Mouse (Mus musculus) limb, embryonic 11.5 days (tissue): ENCODE data around the gene Plxdc1. TPM values are rescaled to one million over a fixed set of nuclear protein-coding genes. Genes with fewer than 3 reads are reported as not detected.

Source experiments
- ATAC-seq: fragments of 200-750 bp; cut with Nextera tagmentation; 2 replicates; pipeline ENCODE4 v1.8.0; 2017; ENCODE audit warnings: low read depth; ENCODE audit not compliant: insufficient number of reproducible peaks, low FRiP score, low TSS enrichment
- DNase-seq: peaks from one replicate; pipeline ENCODE4 v3.0.0-alpha.2; 2015; ENCODE audit warnings: low spot score
- H3K27ac ChIP-seq: fragments of 300-500 bp; sonication (generic); replicated peaks from 2 replicates; pipeline ENCODE4 v1.5.1; 2014; ENCODE audit warnings: low read depth, mild to moderate bottlenecking, low read length
- H3K27me3 ChIP-seq: fragments of 300-500 bp; sonication (generic); 2 replicates; pipeline ENCODE4 v1.6.1; 2014; ENCODE audit warnings: mild to moderate bottlenecking, low read length, mixed read lengths; ENCODE audit not compliant: control insufficient read depth, insufficient read depth
- H3K36me3 ChIP-seq: fragments of 300-500 bp; sonication (generic); 2 replicates; pipeline ENCODE4 v1.6.1; 2014; ENCODE audit warnings: mild to moderate bottlenecking, low read length, moderate library complexity, mixed read lengths; ENCODE audit not compliant: control insufficient read depth, insufficient read depth
- H3K4me1 ChIP-seq: fragments of 300-500 bp; sonication (generic); 2 replicates; pipeline ENCODE4 v1.6.1; 2014; ENCODE audit warnings: low read length, mixed read lengths; ENCODE audit not compliant: control insufficient read depth, insufficient read depth
- H3K4me2 ChIP-seq: fragments of 300-500 bp; sonication (generic); 2 replicates; pipeline ENCODE4 v1.6.1; 2014; ENCODE audit warnings: low read depth, mild to moderate bottlenecking, moderate library complexity; ENCODE audit not compliant: severe bottlenecking
- H3K4me3 ChIP-seq: fragments of 300-500 bp; sonication (generic); 2 replicates; pipeline ENCODE4 v1.5.1; 2014; ENCODE audit warnings: low read depth, low read length
- H3K9ac ChIP-seq: fragments of 300-500 bp; sonication (generic); 2 replicates; pipeline ENCODE4 v1.6.1; 2014; ENCODE audit warnings: mild to moderate bottlenecking, low read length
- H3K9me3 ChIP-seq: fragments of 300-500 bp; sonication (generic); 2 replicates; pipeline ENCODE4 v1.6.1; 2016; ENCODE audit warnings: low read length; ENCODE audit not compliant: control insufficient read depth
- WGBS: fragments of 180-500 bp; shearing (Covaris S2); extraction: QIAGEN DNeasy Blood & Tissue Kit; methylation state at CpG from one replicate; pipeline ENCODE4 v1.1.7; 2014; 5-methylcytosine and 5-hydroxymethylcytosine counted together
- polyA plus RNA-seq: library from polyadenylated mRNA; unstranded; fragments of >200 nt; fragmentation: Nextera tagmentation; extraction: Ambion mirVana; gene quantifications from 2 replicates; pipeline ENCODE4 v1.2.1, GENCODE M21; 2014

Gene Plxdc1
- polyA plus RNA-seq, 1 experiment from 2014 or later, result 0.15 TPM

DNA sequence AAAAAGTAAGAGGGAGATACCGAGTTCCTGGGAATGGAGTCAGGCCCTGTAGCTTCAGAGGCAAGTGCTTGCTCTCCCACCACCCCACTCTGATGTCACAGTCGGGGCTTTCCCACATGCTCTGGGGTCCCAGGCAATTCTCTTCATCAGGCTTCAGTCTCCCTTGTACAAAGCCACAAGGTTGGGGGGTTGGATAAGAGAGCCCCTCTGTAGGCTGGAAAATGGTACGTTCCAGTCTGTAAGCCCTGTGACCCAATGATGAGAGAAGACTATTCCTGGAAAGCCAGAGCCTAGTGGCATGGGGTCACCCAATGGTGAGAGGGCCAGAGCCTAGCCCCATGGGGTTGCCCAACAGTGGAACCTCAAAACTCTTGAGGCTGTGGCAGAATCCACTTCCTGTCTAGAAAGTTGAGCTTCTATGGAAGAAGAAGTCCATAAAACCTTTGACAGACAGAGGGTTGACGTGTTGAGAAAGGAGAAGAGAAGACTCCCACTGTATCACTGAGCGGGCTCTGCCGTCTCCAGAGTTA is 70.2 kb downstream of the Plxdc1 start:
- Histone ChIP-seq H3K4me3 (no peak overlapping the region), H3K4me1 (no peaks in the 10 kb centered on the region), H3K27ac (no peak overlapping the region), H3K4me2 (no peak overlapping the region), H3K9ac (no peak overlapping the region), H3K9me3 (no peaks in the 10 kb centered on the region), H3K36me3 (no peaks in the 10 kb centered on the region), H3K27me3 (no peaks in the 10 kb centered on the region)
- WGBS, result 91% methylated on average over 6 of the region's 6 CpGs
- no peak for ATAC-seq
- DNase-seq, result no peak

DNA sequence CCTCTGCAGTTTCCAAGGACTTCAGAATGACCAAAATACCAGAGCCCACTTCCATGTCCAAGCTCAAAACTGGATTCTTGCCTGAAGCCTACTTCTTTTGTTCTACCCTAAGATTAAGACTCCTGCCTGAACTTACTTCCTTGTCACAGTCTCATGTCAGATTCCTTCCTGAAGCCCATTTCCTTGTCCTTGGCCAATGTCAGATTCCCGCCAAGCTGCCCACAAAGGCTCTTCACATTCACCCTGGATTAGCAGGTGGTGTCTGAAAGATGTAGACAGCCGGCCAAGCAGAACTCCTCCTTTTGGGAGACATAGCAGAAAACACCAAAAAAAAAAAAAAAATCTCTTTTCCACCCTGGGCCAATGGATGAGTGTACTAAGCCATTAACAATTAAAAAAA is 70.8 kb downstream of the Plxdc1 start:
- ATAC-seq, result no peak
- 88% methylated on average over 2 of the region's 2 CpGs for WGBS
- H3K27ac ChIP-seq, result no peak overlapping the region

DNA sequence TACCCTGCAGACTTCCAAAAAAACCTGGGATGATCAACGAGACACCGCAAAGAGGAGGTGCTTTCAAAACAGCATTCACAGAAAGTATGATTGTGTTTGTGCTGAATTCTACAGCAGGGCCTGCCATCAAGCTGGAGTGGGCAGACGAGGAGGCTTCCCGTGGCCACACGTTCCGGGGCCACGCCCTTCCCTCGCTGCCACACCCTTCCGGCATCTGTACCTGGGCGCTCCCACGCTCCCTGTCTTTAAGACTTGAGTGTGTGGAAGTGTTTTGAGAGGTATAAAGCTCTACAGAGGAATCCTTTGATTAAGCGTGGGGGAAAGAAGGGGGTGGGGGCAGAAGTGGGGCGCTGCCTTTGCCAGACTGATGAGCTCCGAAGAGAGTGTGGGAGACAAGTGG is 73.1 kb downstream of the Plxdc1 start:
- ATAC-seq, result no peak
- DNase-seq, result no peak
- no peak overlapping the region for H3K9ac ChIP-seq
- 85% methylated on average over 14 of the region's 14 CpGs for WGBS
- no peaks in the 10 kb centered on the region for H3K36me3 ChIP-seq
- no peak overlapping the region for H3K4me2 ChIP-seq
- H3K4me1 ChIP-seq, result no peaks in the 10 kb centered on the region
- no peaks in the 10 kb centered on the region for H3K9me3 ChIP-seq
- no peaks in the 10 kb centered on the region for H3K27me3 ChIP-seq
- H3K27ac ChIP-seq, result no peak overlapping the region
- H3K4me3 ChIP-seq, result no peak overlapping the region

More for the DNA sequence above, 70.8 kb downstream of the Plxdc1 start:
- H3K27me3 ChIP-seq, result no peaks in the 10 kb centered on the region
- no peak overlapping the region for H3K4me2 ChIP-seq
- H3K9me3 ChIP-seq, result no peaks in the 10 kb centered on the region
- H3K4me3 ChIP-seq, result no peak overlapping the region
- H3K36me3 ChIP-seq, result no peaks in the 10 kb centered on the region
- no peak for DNase-seq
- no peak overlapping the region for H3K9ac ChIP-seq
- H3K4me1 ChIP-seq, result no peaks in the 10 kb centered on the region

DNA sequence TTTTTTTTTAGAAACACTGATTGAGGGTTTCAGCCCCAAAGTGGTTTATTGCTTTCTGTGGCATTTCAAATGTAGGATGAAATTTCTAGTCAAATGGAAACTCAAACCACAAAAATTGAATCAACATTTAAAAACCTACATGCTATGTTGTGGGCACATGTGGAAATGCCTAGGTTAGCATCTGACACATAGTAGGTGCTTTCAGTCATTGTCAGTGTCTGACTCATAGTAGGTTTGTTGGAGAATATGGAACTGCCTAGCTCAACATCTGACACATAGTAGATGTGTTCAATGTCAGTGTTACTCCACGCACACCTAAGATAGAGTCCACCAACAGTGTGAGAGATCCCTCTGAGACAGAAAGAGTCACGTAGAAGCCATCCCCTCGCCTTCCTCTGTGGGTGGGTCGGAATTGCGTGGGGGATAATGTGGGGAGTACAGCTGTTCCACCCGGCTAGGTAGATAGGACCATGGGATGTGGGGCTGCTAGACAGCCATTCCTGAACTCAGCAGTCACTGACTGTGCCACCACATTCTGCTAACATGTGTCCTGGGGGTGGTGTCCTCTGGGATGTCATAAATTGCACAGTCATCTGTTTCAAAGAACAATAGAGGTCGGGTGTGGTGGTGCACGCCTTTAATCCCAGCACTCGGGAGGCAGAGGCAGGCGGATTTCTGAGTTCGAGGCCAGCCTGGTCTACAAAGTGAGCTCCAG is 77.5 kb downstream of the Plxdc1 start:
- Histone ChIP-seq H3K36me3 (no peaks in the 10 kb centered on the region), H3K27ac (no peak overlapping the region), H3K4me2 (no peak overlapping the region), H3K9me3 (no peaks in the 10 kb centered on the region), H3K4me3 (no peak overlapping the region), H3K4me1 (no peaks in the 10 kb centered on the region), H3K9ac (no peak overlapping the region), H3K27me3 (no peaks in the 10 kb centered on the region)
- WGBS, result 90% methylated on average over 11 of the region's 11 CpGs
- DNase-seq (no peak), ATAC-seq (no peak)

DNA sequence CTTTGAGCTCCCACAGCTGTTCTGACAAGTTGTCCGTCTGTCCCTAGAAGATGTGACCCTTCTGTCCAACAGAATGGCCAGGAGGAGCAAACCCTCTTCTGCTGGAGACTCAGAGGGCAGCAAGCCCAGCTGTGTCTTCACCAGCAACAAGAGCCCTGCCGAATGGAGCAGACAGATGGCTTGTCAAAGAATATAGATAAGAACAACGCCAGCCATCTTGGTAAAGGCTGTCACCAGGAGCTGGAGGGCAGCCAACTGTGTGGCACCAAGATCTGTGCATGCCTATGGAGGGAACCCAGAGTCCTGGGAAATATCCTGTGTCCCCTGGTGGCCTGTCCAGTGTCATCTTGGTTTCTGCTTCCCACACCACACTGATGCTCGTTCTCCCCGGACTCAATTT is 78.3 kb downstream of the Plxdc1 start:
- no peak overlapping the region for H3K4me2 ChIP-seq
- H3K9ac ChIP-seq, result no peak overlapping the region
- no peaks in the 10 kb centered on the region for H3K36me3 ChIP-seq
- DNase-seq (no peak), ATAC-seq (no peak)
- H3K27ac ChIP-seq, result no peak overlapping the region
- H3K4me3 ChIP-seq, result no peak overlapping the region
- no peaks in the 10 kb centered on the region for H3K9me3 ChIP-seq
- no peaks in the 10 kb centered on the region for H3K4me1 ChIP-seq
- no peaks in the 10 kb centered on the region for H3K27me3 ChIP-seq
- 83% methylated on average over 5 of the region's 5 CpGs for WGBS

DNA sequence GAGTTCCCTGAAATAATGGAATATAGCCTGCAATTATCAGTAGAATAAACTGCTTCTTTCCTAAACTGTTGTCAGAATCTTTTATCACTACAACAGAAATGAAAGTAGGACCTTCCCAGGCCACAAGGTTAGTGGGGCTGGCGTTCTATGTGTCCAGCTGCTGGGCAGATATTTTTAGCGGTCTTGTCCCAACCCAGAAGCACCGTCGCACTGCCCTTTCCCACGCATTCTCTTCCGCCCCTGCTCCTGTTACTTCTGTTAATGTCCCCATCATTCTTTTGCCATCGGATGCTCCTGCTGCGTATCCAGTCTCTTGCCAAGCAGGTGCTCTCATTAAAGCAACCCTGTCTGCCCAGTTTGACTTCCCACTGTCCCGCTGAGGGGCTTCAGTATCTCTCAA is 79.3 kb downstream of the Plxdc1 start:
- ATAC-seq (no peak), DNase-seq (no peak)
- Histone ChIP-seq H3K4me2 (no peak overlapping the region), H3K27me3 (no peaks in the 10 kb centered on the region), H3K27ac (no peak overlapping the region), H3K36me3 (no peaks in the 10 kb centered on the region), H3K4me1 (no peaks in the 10 kb centered on the region), H3K9ac (no peak overlapping the region), H3K9me3 (no peaks in the 10 kb centered on the region), H3K4me3 (no peak overlapping the region)
- 89% methylated on average over 9 of the region's 9 CpGs for WGBS

DNA sequence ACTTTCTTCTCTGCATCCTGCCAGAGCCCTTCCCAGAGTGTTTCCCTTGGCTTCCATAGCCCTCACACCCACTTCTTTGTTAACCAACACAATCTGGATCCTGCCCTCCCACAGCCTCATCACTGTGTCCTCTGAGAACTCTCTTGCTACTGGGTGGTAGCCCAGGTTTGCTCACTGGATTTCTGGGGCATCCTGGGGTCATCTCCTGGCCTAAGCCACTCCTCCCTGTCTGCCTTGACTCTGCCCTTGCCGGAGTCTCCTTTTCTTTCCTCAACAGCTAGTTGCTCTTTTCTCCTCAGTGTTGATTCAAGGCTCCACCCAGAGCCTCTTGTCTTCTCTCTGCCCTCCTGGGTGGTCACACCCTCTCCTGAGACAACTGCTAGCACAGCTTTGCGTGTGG is 80.3 kb downstream of the Plxdc1 start:
- Histone ChIP-seq H3K27me3 (no peaks in the 10 kb centered on the region), H3K4me1 (no peaks in the 10 kb centered on the region), H3K9me3 (no peaks in the 10 kb centered on the region), H3K4me3 (no peak overlapping the region), H3K27ac (no peak overlapping the region), H3K9ac (no peak overlapping the region), H3K4me2 (no peak overlapping the region), H3K36me3 (no peaks in the 10 kb centered on the region)
- WGBS, result 64% methylated on average over 2 of the region's 2 CpGs
- ATAC-seq (no peak), DNase-seq (no peak)

DNA sequence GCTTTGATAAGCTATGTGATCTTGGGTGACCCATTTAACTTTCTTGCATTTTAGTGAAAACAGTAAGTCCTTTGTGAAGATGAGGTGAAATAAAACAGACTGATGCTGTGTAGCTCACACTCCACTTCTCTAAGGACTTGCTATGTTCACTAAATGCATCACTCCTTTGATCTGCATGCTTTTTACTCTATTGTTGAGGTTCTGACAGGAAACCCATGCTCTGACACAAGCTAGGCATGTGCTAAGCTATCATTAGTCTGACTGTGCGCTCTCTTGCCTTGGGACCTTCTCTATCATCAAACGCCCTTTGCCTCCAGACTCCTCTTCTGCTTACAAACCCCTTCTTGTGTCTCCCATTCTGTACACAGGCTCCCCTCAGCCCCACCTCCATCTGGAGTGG is 80.7 kb downstream of the Plxdc1 start:
- Histone ChIP-seq H3K4me2 (no peak overlapping the region), H3K27ac (no peak overlapping the region), H3K4me3 (no peak overlapping the region), H3K4me1 (no peaks in the 10 kb centered on the region), H3K9ac (no peak overlapping the region), H3K27me3 (no peaks in the 10 kb centered on the region), H3K36me3 (no peaks in the 10 kb centered on the region), H3K9me3 (no peaks in the 10 kb centered on the region)
- 81% methylated on average over 2 of the region's 2 CpGs for WGBS
- DNase-seq, result no peak
- no peak for ATAC-seq

DNA sequence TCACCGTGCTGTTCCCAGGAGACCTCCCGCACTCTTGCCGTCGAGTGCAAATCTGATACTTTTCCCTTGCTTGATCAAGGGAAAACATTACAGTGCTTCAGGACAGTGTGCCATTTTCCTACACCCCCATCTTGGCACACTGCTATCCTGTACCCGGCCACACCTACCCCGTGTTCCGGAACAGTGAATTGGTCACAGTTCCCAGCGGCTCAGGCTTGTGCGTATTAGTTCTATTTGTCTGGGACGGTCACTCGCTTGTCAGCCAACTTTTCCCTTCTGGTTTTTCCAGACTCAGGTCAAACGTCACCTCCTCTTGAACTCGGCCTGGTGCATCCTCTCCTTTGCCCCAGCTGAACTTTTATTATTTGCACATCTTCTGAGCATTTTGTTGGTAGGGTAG is 81.4 kb downstream of the Plxdc1 start:
- Histone ChIP-seq H3K9ac (no peak overlapping the region), H3K36me3 (no peaks in the 10 kb centered on the region), H3K4me1 (no peaks in the 10 kb centered on the region), H3K4me2 (no peak overlapping the region), H3K9me3 (no peaks in the 10 kb centered on the region), H3K27me3 (no peaks in the 10 kb centered on the region), H3K27ac (no peak overlapping the region), H3K4me3 (no peak overlapping the region)
- DNase-seq, result no peak
- no peak for ATAC-seq
- WGBS, result 91% methylated on average over 13 of the region's 13 CpGs
